Mouse (Mus musculus) cerebellum, adult 2 months (tissue): Measurements from ENCODE around the gene Pmm1.

Source experiments
- CTCF ChIP-seq: fragments of 200-500 bp; IDR thresholded peaks from 2 replicates; pipeline ENCODE4 v1.5.1; 2011; ENCODE audit warnings: low read depth, mild to moderate bottlenecking, control low read depth, low read length, moderate library complexity, borderline replicate concordance; ENCODE audit not compliant: insufficient read depth
- POLR2A ChIP-seq: fragments of 200-500 bp; IDR thresholded peaks from 2 replicates; pipeline ENCODE4 v1.6.1; 2011; ENCODE audit warnings: low read length, control low read depth, borderline replicate concordance; ENCODE audit not compliant: insufficient read depth

DNA sequence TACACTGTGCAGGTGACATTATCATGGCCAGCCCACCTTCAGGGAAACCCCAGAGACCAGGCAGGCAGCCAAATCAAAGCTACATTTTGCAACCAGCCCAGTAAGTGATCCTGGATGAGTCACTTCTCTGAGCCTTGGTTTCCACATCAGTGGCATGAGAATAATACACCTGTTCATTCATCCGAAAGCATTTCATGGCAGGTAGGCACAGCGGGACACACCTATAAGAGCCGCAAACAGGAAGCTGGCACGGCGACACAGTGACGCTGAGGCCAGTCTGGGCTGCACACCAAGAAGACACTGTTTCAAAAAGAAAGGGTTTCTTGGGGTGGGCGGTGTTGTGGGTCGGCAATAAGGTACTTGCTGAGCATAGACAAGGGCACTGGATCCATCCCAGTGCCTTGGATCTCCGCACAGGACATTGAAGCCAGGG, 6.6 kb downstream of the Pmm1 start:
- TF ChIP-seq POLR2A (no peak), CTCF (no peak)
